Mouse (Mus musculus) adrenal gland, postnatal 0 days (tissue): ENCODE measurements around the gene Zbtb7b. TPM values are rescaled to one million over a fixed set of nuclear protein-coding genes. Genes with fewer than 3 reads are reported as not detected.

Experiments used
- polyA plus RNA-seq: library from polyadenylated mRNA; unstranded; fragments of >200 nt; fragmentation: Nextera tagmentation; extraction: Ambion mirVana; gene quantifications from 2 replicates; pipeline ENCODE4 v1.2.1, GENCODE M21; 2015

The Zbtb7b gene
- 1.8 and 3.6 TPM in 2 replicates for polyA plus RNA-seq

GRCm38 (mm10) chr3:89394006-89394893 lies at the start of gene Zbtb7b:
Gene Zbtb7b, minus strand, starts transcription at chr3:89394776.

GRCm38 (mm10) chr3:89436176-89437113 lies 41.9 kb upstream of the Zbtb7b start, which contains the start of gene Pbxip1:
Gene Pbxip1, plus strand, starts transcription at chr3:89436706.

GRCm38 (mm10) chr3:89430171-89431159 lies 35.9 kb upstream of the Zbtb7b start, which contains the start of gene Pygo2:
Gene Pygo2, plus strand, starts transcription at chr3:89430214.

GRCm38 (mm10) chr3:89418170-89418860 lies 23.7 kb upstream of the Zbtb7b start, which contains the start of the genes Cks1b and Shc1:
Gene Cks1b, minus strand, starts transcription at chr3:89418383.
Gene Shc1, plus strand, starts transcription at chr3:89418443.

GRCm38 (mm10) chr3:89411490-89412393 lies 17.2 kb upstream of the Zbtb7b start, which contains the start of gene Flad1:
Gene Flad1, minus strand, starts transcription at chr3:89411870.

GRCm38 (mm10) chr3:89402693-89403092 lies 8.1 kb upstream of the Zbtb7b start, which contains the start of gene Lenep:
Gene Lenep, minus strand, starts transcription at chr3:89402793.

GRCm38 (mm10) chr3:89365153-89365485 lies 29.5 kb downstream of the Zbtb7b start, which contains the start of gene Dcst1:
Gene Dcst1, minus strand, starts transcription at chr3:89365253.

GRCm38 (mm10) chr3:89361675-89362074 lies 32.9 kb downstream of the Zbtb7b start, which contains the start of gene Dcst2:
Gene Dcst2, plus strand, starts transcription at chr3:89361975.

GRCm38 (mm10) chr3:89349869-89350501 lies 44.6 kb downstream of the Zbtb7b start, which contains the start of gene Adam15:
Gene Adam15, minus strand, starts transcription at chr3:89349996.

GRCm38 (mm10) chr3:89337721-89338578 lies 56.6 kb downstream of the Zbtb7b start, which contains the start of gene Efna4:
Gene Efna4, minus strand, starts transcription at chr3:89338028.

Other genes starting within 250 kb of the Zbtb7b start
- 5.8 and 7.6 TPM in 2 replicates for gene Hcn3, start 234.6 kb downstream of the Zbtb7b start, polyA plus RNA-seq
- gene Clk2, start 230.0 kb downstream of the Zbtb7b start, polyA plus RNA-seq = 12.7 and 19.7 TPM in 2 replicates
- gene Scamp3, start 217.3 kb downstream of the Zbtb7b start, polyA plus RNA-seq = 75.6 and 121 TPM in 2 replicates
- gene Fam189b, start 211.6 kb downstream of the Zbtb7b start, polyA plus RNA-seq = 22.3 and 31.0 TPM in 2 replicates
- gene Gba, start 191.8 kb downstream of the Zbtb7b start, polyA plus RNA-seq = 38.2 and 55.0 TPM in 2 replicates
- 34.1 and 36.8 TPM in 2 replicates for gene Thbs3, start 179.6 kb downstream of the Zbtb7b start, polyA plus RNA-seq
- gene Mtx1, start 167.7 kb downstream of the Zbtb7b start, polyA plus RNA-seq = 176 and 209 TPM in 2 replicates
- 0.90 and 0.91 TPM in 2 replicates for gene Muc1, start 165.7 kb downstream of the Zbtb7b start, polyA plus RNA-seq
- 301 and 333 TPM in 2 replicates for gene Krtcap2, start 148.8 kb downstream of the Zbtb7b start, polyA plus RNA-seq
- gene Trim46, start 148.5 kb downstream of the Zbtb7b start, polyA plus RNA-seq = 2.4 and 7.3 TPM in 2 replicates
- 221 and 274 TPM in 2 replicates for gene Dpm3, start 135.4 kb downstream of the Zbtb7b start, polyA plus RNA-seq
- gene Slc50a1, start 124.2 kb downstream of the Zbtb7b start, polyA plus RNA-seq = 111 and 136 TPM in 2 replicates
- 24.9 and 28.6 TPM in 2 replicates for gene Efna1, start 113.6 kb downstream of the Zbtb7b start, polyA plus RNA-seq
- 2.8 and 8.6 TPM in 2 replicates for gene Efna3, start 71.8 kb downstream of the Zbtb7b start, polyA plus RNA-seq
- gene Efna4, start 56.7 kb downstream of the Zbtb7b start, polyA plus RNA-seq = 4.9 and 6.7 TPM in 2 replicates
- gene Adam15, start 44.8 kb downstream of the Zbtb7b start, polyA plus RNA-seq = 53.7 and 56.4 TPM in 2 replicates
- 0.07 and 0.13 TPM in 2 replicates for gene Dcst2, start 32.8 kb downstream of the Zbtb7b start, polyA plus RNA-seq
- 0.22 and 0.35 TPM in 2 replicates for gene Dcst1, start 29.5 kb downstream of the Zbtb7b start, polyA plus RNA-seq
- gene Lenep, start 8.0 kb upstream of the Zbtb7b start, polyA plus RNA-seq = not detected in 2 replicates
- gene Flad1, start 17.1 kb upstream of the Zbtb7b start, polyA plus RNA-seq = 14.7 and 24.0 TPM in 2 replicates
- gene Cks1b, start 23.6 kb upstream of the Zbtb7b start, polyA plus RNA-seq = 213 and 238 TPM in 2 replicates
- 85.7 and 99.5 TPM in 2 replicates for gene Shc1, start 23.7 kb upstream of the Zbtb7b start, polyA plus RNA-seq
- 19.8 and 23.7 TPM in 2 replicates for gene Pygo2, start 35.4 kb upstream of the Zbtb7b start, polyA plus RNA-seq
- 26.9 and 45.2 TPM in 2 replicates for gene Pbxip1, start 41.9 kb upstream of the Zbtb7b start, polyA plus RNA-seq
- gene Pmvk, start 59.8 kb upstream of the Zbtb7b start, polyA plus RNA-seq = 28.5 and 31.1 TPM in 2 replicates
- gene Kcnn3, start 125.4 kb upstream of the Zbtb7b start, polyA plus RNA-seq = 2.1 TPM in 2 replicates